Mouse (Mus musculus) CH12.LX (cell line): Measurements from ENCODE around the gene Timm44. TPM values are rescaled to one million over a fixed set of nuclear protein-coding genes. Genes with fewer than 3 reads are reported as not detected.
A peak's percentile ranks its signal among the peaks of the same experiment; 100 is the strongest.

Source experiments
- DNase-seq: peaks from one replicate; pipeline ENCODE4 v3.0.0-alpha.2; 2013; ENCODE audit errors: extremely low read depth
- H3K27ac ChIP-seq: 2 replicates; pipeline ENCODE4 v1.5.1; 2012; ENCODE audit warnings: low read depth, mild to moderate bottlenecking, control low read depth, moderate library complexity; ENCODE audit not compliant: insufficient read depth
- H3K27me3 ChIP-seq: replicated peaks from 2 replicates; pipeline ENCODE3; 2012; ENCODE audit warnings: inconsistent platforms
- H3K36me3 ChIP-seq, 2 experiments: replicated peaks in 1 of 2; 2 replicates each; pipeline versions ENCODE3 to v1.6.1; 2012; ENCODE audit warnings: inconsistent platforms in 1 of 2, low read length in 1 of 2, mild to moderate bottlenecking in 1 of 2, mixed read lengths in 1 of 2, moderate library complexity in 1 of 2; ENCODE audit not compliant: control insufficient read depth in 1 of 2, insufficient read depth in 1 of 2
- H3K4me1 ChIP-seq, 2 experiments: 2 replicates each; pipeline ENCODE4 v1.6.1; 2012; ENCODE audit warnings: inconsistent platforms in 1 of 2, moderate library complexity in 1 of 2; ENCODE audit not compliant: insufficient read depth in 2 of 2, control insufficient read depth in 1 of 2
- H3K4me2 ChIP-seq: 2 replicates; pipeline ENCODE4 v1.6.1; 2012; ENCODE audit warnings: low read depth, mild to moderate bottlenecking, control low read depth; ENCODE audit not compliant: poor library complexity, insufficient read depth, severe bottlenecking
- H3K4me3 ChIP-seq, 3 experiments: fragments of 150-350 bp in 1 of 3; sonication (generic) in 1 of 3; replicated peaks in 1 of 3; 2 replicates each; pipeline versions ENCODE3 to v1.5.1; 2011 to 2012; ENCODE audit warnings: low read depth in 2 of 3, low read length in 2 of 3, mild to moderate bottlenecking in 2 of 3, moderate library complexity in 2 of 3, control low read depth in 1 of 3, improper control_type of control experiment in 1 of 3, inconsistent platforms in 1 of 3, mixed read lengths in 1 of 3; ENCODE audit not compliant: poor library complexity in 1 of 3
- H3K79me2 ChIP-seq: replicated peaks from 2 replicates; pipeline ENCODE4 v1.6.1; 2012; ENCODE audit warnings: mild to moderate bottlenecking, moderate library complexity; ENCODE audit not compliant: control insufficient read depth, poor library complexity, insufficient read depth, severe bottlenecking; ENCODE audit errors: extremely low read depth
- H3K9ac ChIP-seq: 2 replicates; pipeline ENCODE4 v1.6.1; 2012; ENCODE audit warnings: low read depth, mild to moderate bottlenecking, control low read depth, moderate library complexity; ENCODE audit not compliant: insufficient read depth
- H3K9me3 ChIP-seq: replicated peaks from 2 replicates; pipeline ENCODE3; 2012; ENCODE audit warnings: low read length, inconsistent platforms, mixed read lengths
- CHD1 ChIP-seq: IDR thresholded peaks from 2 replicates; pipeline ENCODE4 v1.6.1; 2012; ENCODE audit warnings: low read depth, low read length, improper control_type of control experiment, inconsistent platforms
- CHD2 ChIP-seq: IDR thresholded peaks from 2 replicates; pipeline ENCODE4 v1.6.1; 2011; ENCODE audit warnings: low read length, improper control_type of control experiment
- CTCF ChIP-seq, 2 experiments: IDR thresholded peaks in 1 of 2; conservative IDR thresholded peaks in 1 of 2; 2 replicates each; pipeline ENCODE4 v1.5.1; 2011 to 2012; ENCODE audit warnings: low read depth in 2 of 2, low read length in 2 of 2, improper control_type of control experiment in 1 of 2, inconsistent platforms in 1 of 2, mild to moderate bottlenecking in 1 of 2, moderate library complexity in 1 of 2
- E2F4 ChIP-seq: IDR thresholded peaks from 2 replicates; pipeline ENCODE4 v1.6.1; 2011; ENCODE audit warnings: low read depth, low read length, improper control_type of control experiment; ENCODE audit not compliant: insufficient replicate concordance
- EP300 ChIP-seq: IDR thresholded peaks from 2 replicates; pipeline ENCODE4 v1.6.1; 2011; ENCODE audit warnings: low read length, improper control_type of control experiment
- ETS1 ChIP-seq: conservative IDR thresholded peaks from 2 replicates; pipeline ENCODE4 v1.6.1; 2012; ENCODE audit warnings: low read depth, mild to moderate bottlenecking, inconsistent platforms, low read length, improper control_type of control experiment, moderate library complexity
- GABPA ChIP-seq: IDR thresholded peaks from 2 replicates; pipeline ENCODE4 v1.6.1; 2012; ENCODE audit warnings: low read depth, low read length, improper control_type of control experiment, inconsistent platforms; ENCODE audit not compliant: insufficient replicate concordance
- HCFC1 ChIP-seq: IDR thresholded peaks from 2 replicates; pipeline ENCODE4 v1.6.1; 2012; ENCODE audit warnings: low read depth, mild to moderate bottlenecking, inconsistent platforms, low read length, improper control_type of control experiment
- IRF4 ChIP-seq: IDR thresholded peaks from 2 replicates; pipeline ENCODE4 v1.6.1; 2014; ENCODE audit warnings: low read depth, mild to moderate bottlenecking, inconsistent platforms, low read length, improper control_type of control experiment
- JUN ChIP-seq: IDR thresholded peaks from 2 replicates; pipeline ENCODE4 v1.6.1; 2011; ENCODE audit warnings: low read depth, mild to moderate bottlenecking, low read length, improper control_type of control experiment, moderate library complexity; ENCODE audit not compliant: insufficient read depth
- JUND ChIP-seq: conservative IDR thresholded peaks from 2 replicates; pipeline ENCODE4 v1.6.1; 2011; ENCODE audit warnings: low read depth, low read length, improper control_type of control experiment
- KAT2A ChIP-seq: IDR thresholded peaks from 2 replicates; pipeline ENCODE4 v1.6.1; 2012; ENCODE audit warnings: low read length, improper control_type of control experiment, inconsistent platforms; ENCODE audit not compliant: insufficient replicate concordance
- MAFK ChIP-seq: IDR thresholded peaks from 2 replicates; pipeline ENCODE4 v1.6.1; 2011; ENCODE audit warnings: low read length, improper control_type of control experiment; ENCODE audit not compliant: insufficient replicate concordance
- MAX ChIP-seq: IDR thresholded peaks from 2 replicates; pipeline ENCODE4 v1.6.1; 2011; ENCODE audit warnings: low read length, improper control_type of control experiment
- MAZ ChIP-seq: IDR thresholded peaks from 2 replicates; pipeline ENCODE4 v1.6.1; 2012; ENCODE audit warnings: low read depth, mild to moderate bottlenecking, inconsistent platforms, low read length, improper control_type of control experiment, moderate library complexity
- MEF2A ChIP-seq: IDR thresholded peaks from 2 replicates; pipeline ENCODE4 v1.6.1; 2014; ENCODE audit warnings: low read depth, mild to moderate bottlenecking, inconsistent platforms, low read length, improper control_type of control experiment, borderline replicate concordance
- MXI1 ChIP-seq: IDR thresholded peaks from 2 replicates; pipeline ENCODE4 v1.6.1; 2011; ENCODE audit warnings: mild to moderate bottlenecking, low read depth, low read length, improper control_type of control experiment
- MYC ChIP-seq: IDR thresholded peaks from 2 replicates; pipeline ENCODE4 v1.6.1; 2011; ENCODE audit warnings: low read depth, mild to moderate bottlenecking, improper control_type of control experiment, low read length
- NELFE ChIP-seq: IDR thresholded peaks from 2 replicates; pipeline ENCODE4 v1.6.1; 2011; ENCODE audit warnings: low read depth, low read length, improper control_type of control experiment
- NRF1 ChIP-seq: IDR thresholded peaks from 2 replicates; pipeline ENCODE4 v1.6.1; 2014; ENCODE audit warnings: low read depth, mild to moderate bottlenecking, inconsistent platforms, low read length, improper control_type of control experiment, moderate library complexity
- PAX5 ChIP-seq: IDR thresholded peaks from 2 replicates; pipeline ENCODE4 v1.6.1; 2012; ENCODE audit warnings: low read length, inconsistent platforms, mixed read lengths
- POLR2A ChIP-seq: IDR thresholded peaks from 2 replicates; pipeline ENCODE4 v1.6.1; 2011; ENCODE audit warnings: low read depth, mild to moderate bottlenecking, improper control_type of control experiment, low read length
- RCOR1 ChIP-seq: conservative IDR thresholded peaks from 2 replicates; pipeline ENCODE4 v1.6.1; 2012; ENCODE audit warnings: low read depth, mild to moderate bottlenecking, inconsistent platforms, low read length, improper control_type of control experiment
- SMC3 ChIP-seq: IDR thresholded peaks from 2 replicates; pipeline ENCODE4 v1.6.1; 2011; ENCODE audit warnings: low read depth, low read length, improper control_type of control experiment
- UBTF ChIP-seq: IDR thresholded peaks from 2 replicates; pipeline ENCODE4 v1.6.1; 2012; ENCODE audit warnings: low read depth, mild to moderate bottlenecking, inconsistent platforms, low read length, improper control_type of control experiment, moderate library complexity
- USF1 ChIP-seq: IDR thresholded peaks from 2 replicates; pipeline ENCODE4 v1.6.1; 2014; ENCODE audit warnings: low read depth, mild to moderate bottlenecking, inconsistent platforms, low read length, improper control_type of control experiment
- ZC3H11A ChIP-seq: IDR thresholded peaks from 2 replicates; pipeline ENCODE4 v1.6.1; 2012; ENCODE audit warnings: low read depth, mild to moderate bottlenecking, inconsistent platforms, low read length, improper control_type of control experiment
- ZKSCAN1 ChIP-seq: IDR thresholded peaks from 2 replicates; pipeline ENCODE4 v1.6.1; 2012; ENCODE audit warnings: low read depth, inconsistent platforms, low read length, improper control_type of control experiment, borderline replicate concordance
- ZMIZ1 ChIP-seq: IDR thresholded peaks from 2 replicates; pipeline ENCODE4 v1.6.1; 2012; ENCODE audit warnings: low read depth, mild to moderate bottlenecking, inconsistent platforms, low read length, improper control_type of control experiment
- ZNF384 ChIP-seq: IDR thresholded peaks from 2 replicates; pipeline ENCODE4 v1.6.1; 2012; ENCODE audit warnings: low read depth, low read length, improper control_type of control experiment, inconsistent platforms
- dilution Hi-C: fragments of 300-500 bp; cut with MboI; formaldehyde crosslinking; loops from 2 replicates; pipeline ENCODE4 v1.14.3; 2020; ENCODE audit warnings: low sequenced_read_pairs; ENCODE audit not compliant: extremely low pct_unique_long_range_greater_than_20kb, extremely low pct_ligation_motif_present
- in situ Hi-C: fragments of 300-500 bp; cut with MboI; formaldehyde crosslinking; loops from 3 replicates; pipeline ENCODE4 v1.14.3; 2019; ENCODE audit warnings: low sequenced_read_pairs, low pct_ligation_motif_present, low pct_unique_long_range_greater_than_20kb, mixed read lengths
- polyA plus RNA-seq: library from polyadenylated mRNA; unstranded; fragments of >175 nt; gene quantifications from 2 replicates; pipeline ENCODE4 v1.2.1, GENCODE M21; 2012; ENCODE audit warnings: low read depth; ENCODE audit not compliant: insufficient read length
- total RNA-seq, 2 experiments: library from RNA; depleted of rRNA; stranded (reverse); fragments of 300-350 nt in 1 of 2; fragments of >200 nt in 1 of 2; gene quantifications; 2 replicates each; pipeline ENCODE4 v1.2.3; 2012 to 2014

Gene Timm44
- total and polyA plus RNA-seq, 3 experiments = 109 to 147 (median 143) TPM

DNA sequence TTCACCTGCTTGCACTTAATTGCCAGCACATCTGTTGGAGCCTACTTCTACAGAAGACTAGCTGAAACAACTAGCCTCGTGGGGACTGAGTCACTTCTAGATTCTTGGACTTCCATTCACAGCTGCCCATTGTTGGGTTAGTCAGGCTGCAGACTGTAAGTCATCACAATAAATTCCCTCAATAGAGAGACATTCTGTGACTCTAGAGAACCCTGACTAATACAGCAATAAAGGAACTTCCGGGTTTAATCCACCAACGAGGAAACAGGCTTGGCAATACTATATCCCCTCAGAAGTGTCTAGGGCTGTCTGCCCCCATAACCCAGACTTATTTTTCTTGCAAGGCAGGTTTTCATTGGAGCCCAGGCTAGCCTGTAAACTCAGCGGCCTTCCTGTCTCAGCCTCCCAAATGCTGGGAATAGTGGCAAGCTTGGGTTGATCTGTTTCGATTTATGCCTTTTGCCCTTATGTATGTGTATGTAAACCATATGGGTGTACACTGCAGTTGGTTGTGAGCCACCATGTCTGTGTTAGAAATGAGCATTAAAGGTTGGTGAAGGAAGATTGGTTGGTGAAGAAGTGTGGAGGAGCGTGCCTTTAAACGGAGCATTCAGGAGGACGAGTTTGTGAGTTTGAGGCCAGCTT, 23.5 kb downstream of the Timm44 start:
- H3K4me3 ChIP-seq = peak overlapping the region; percentile 39 to 68 (median 64)
- H3K4me2 ChIP-seq = peak overlapping the region; percentile 71
- no peaks in the 10 kb centered on the region for H3K79me2 ChIP-seq
- TF ChIP-seq MXI1 (no peak), ZNF384 (no peak), CHD2 (no peak), UBTF (no peak), MAX (no peak), CTCF (conservative IDR thresholded peaks at IDR 0.05 in 1 of 2, IDR thresholded peaks at IDR 0.05 in 1 of 2; ENCODE audit: low read depth in 2 of 2, low read length in 2 of 2) (no peak)
- H3K27me3 ChIP-seq = no peaks in the 10 kb centered on the region
- H3K4me1 ChIP-seq = peaks cover 7 to 14% of the 10 kb centered on the region in 2 experiments
- no peak for DNase-seq
- no peaks in the 10 kb centered on the region for H3K9me3 ChIP-seq
- H3K27ac ChIP-seq = no peak overlapping the region
- in situ Hi-C loops = loop anchor here (10.0 kb wide), 1 partner anchor 63 kb away; no protein-coding TSS in a partner anchor
- dilution Hi-C loops = no loop called here
- peaks cover 40 to 71% of the 10 kb centered on the region in 2 experiments for H3K36me3 ChIP-seq
- peak overlapping the region; percentile 76 for H3K9ac ChIP-seq

DNA sequence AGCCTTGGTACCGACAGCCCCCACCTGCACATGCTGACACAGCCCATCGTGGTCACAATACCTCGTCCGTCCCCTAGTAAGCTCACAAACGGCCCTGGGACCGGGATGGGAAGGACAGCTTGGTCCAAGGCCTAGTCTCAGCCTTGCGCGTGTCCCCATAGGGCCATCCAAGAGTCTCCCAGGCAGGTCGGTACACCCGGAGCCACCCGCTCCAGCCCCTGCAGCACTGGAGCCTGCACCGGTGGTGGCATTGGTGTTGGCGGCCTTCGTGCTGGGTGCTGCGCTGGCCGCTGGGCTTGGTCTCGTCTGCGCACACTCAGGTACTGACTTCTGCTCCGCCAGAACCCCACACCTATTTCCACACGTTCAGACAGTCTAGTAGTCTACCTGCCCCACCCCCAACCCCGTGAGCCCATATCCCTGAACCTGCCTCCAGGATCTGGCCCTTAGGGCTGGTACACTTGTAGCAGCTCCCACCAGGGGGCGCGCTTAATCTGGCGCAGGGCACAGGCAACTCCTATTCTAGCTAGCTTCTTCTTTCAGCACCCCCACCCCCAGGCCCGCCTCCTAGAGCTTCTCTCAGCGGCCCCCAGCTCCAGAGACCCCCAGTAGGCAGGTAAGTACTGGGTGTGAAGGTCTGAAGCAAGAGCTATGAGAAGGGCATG, 25.3 kb downstream of the Timm44 start:
- Histone ChIP-seq H3K4me2 (no peak overlapping the region), H3K9me3 (no peaks in the 10 kb centered on the region), H3K27me3 (no peaks in the 10 kb centered on the region), H3K79me2 (no peaks in the 10 kb centered on the region), H3K4me1 (peaks cover 10 to 14% of the 10 kb centered on the region in 2 experiments), H3K4me3 (no peak overlapping the region), H3K36me3 (peaks cover 49 to 71% of the 10 kb centered on the region in 2 experiments), H3K9ac (no peak overlapping the region), H3K27ac (no peak overlapping the region)
- dilution Hi-C loops (no loop called here), in situ Hi-C loops (loop anchor here (10.0 kb wide), 1 partner anchor 64 kb away; no protein-coding TSS in a partner anchor)
- DNase-seq = peak; percentile 80
- TF ChIP-seq KAT2A = no peak
- no peak for TF ChIP-seq USF1
- peak; percentile 44; the same call in 1 of the 2 replicates for TF ChIP-seq IRF4
- TF ChIP-seq ZMIZ1 = no peak
- peak; percentile 55; the same call in 1 of the 2 replicates for TF ChIP-seq MAZ
- no peak for TF ChIP-seq JUND
- TF ChIP-seq JUN = no peak
- TF ChIP-seq HCFC1 = no peak
- TF ChIP-seq GABPA = no peak
- TF ChIP-seq POLR2A = no peak
- TF ChIP-seq NRF1 = peak; percentile 43; the same call in 1 of the 2 replicates
- no peak for TF ChIP-seq ZKSCAN1
- TF ChIP-seq E2F4 = no peak
- TF ChIP-seq MAFK = no peak
- 0 out of 2 replicates have a peak, but pooled peaks have one; percentile 46 for TF ChIP-seq NELFE
- no peak for TF ChIP-seq CHD1
- TF ChIP-seq EP300 = no peak
- no peak for TF ChIP-seq MAX
- TF ChIP-seq MYC = no peak
- TF ChIP-seq RCOR1 = no peak
- TF ChIP-seq CTCF (conservative IDR thresholded peaks at IDR 0.05 in 1 of 2, IDR thresholded peaks at IDR 0.05 in 1 of 2; ENCODE audit: low read depth in 2 of 2, low read length in 2 of 2) = peak; percentile 33 to 79; a peak in 3 of 4 replicates
- no peak for TF ChIP-seq ETS1
- TF ChIP-seq SMC3 = peak; percentile 70
- TF ChIP-seq PAX5 = no peak
- TF ChIP-seq MXI1 = 0 out of 2 replicates have a peak, but pooled peaks have one; percentile 37
- no peak for TF ChIP-seq ZC3H11A
- TF ChIP-seq CHD2 = peak; percentile 72
- 0 out of 2 replicates have a peak, but pooled peaks have one; percentile 32 for TF ChIP-seq MEF2A
